Mouse (Mus musculus) heart, embryonic 13.5 days (tissue): ENCODE data around the gene Ppp1r12b. TPM values are rescaled to one million over a fixed set of nuclear protein-coding genes. Genes with fewer than 3 reads are reported as not detected.

Source experiments
- ATAC-seq: fragments of 200-750 bp; cut with Nextera tagmentation; 2 replicates; pipeline ENCODE4 v1.8.0; 2017; ENCODE audit warnings: moderate TSS enrichment; ENCODE audit not compliant: insufficient number of reproducible peaks, low FRiP score, low TSS enrichment; ENCODE audit errors: extremely low read depth
- H3K27ac ChIP-seq: fragments of 300-500 bp; sonication (generic); replicated peaks from 2 replicates; pipeline ENCODE4 v1.5.1; 2015; ENCODE audit warnings: moderate library complexity, mild to moderate bottlenecking, inconsistent platforms
- H3K27me3 ChIP-seq: fragments of 300-500 bp; sonication (generic); replicated peaks from 2 replicates; pipeline ENCODE4 v1.6.1; 2015; ENCODE audit warnings: mild to moderate bottlenecking, inconsistent platforms
- H3K36me3 ChIP-seq: fragments of 300-500 bp; sonication (generic); 2 replicates; pipeline ENCODE4 v1.6.1; 2015; ENCODE audit warnings: mild to moderate bottlenecking, inconsistent platforms
- H3K4me1 ChIP-seq: fragments of 300-500 bp; sonication (generic); 2 replicates; pipeline ENCODE4 v1.6.1; 2015; ENCODE audit warnings: inconsistent platforms
- H3K4me2 ChIP-seq: fragments of 300-500 bp; sonication (generic); 2 replicates; pipeline ENCODE4 v1.6.1; 2015; ENCODE audit warnings: inconsistent platforms, mild to moderate bottlenecking, moderate library complexity
- H3K4me3 ChIP-seq: fragments of 300-500 bp; sonication (generic); 2 replicates; pipeline ENCODE4 v1.5.1; 2015; ENCODE audit warnings: moderate library complexity, mild to moderate bottlenecking, inconsistent platforms
- H3K9ac ChIP-seq: fragments of 300-500 bp; sonication (generic); 2 replicates; pipeline ENCODE4 v1.6.1; 2015; ENCODE audit warnings: inconsistent platforms, mild to moderate bottlenecking, moderate library complexity
- H3K9me3 ChIP-seq: fragments of 300-500 bp; sonication (generic); 2 replicates; pipeline ENCODE4 v1.6.1; 2016; ENCODE audit warnings: inconsistent platforms
- WGBS: fragments of 180-500 bp; shearing (Covaris S2); methylation state at CpG from one replicate; pipeline ENCODE4 v1.1.7; 2015; ENCODE audit warnings: mixed read lengths; 5-methylcytosine and 5-hydroxymethylcytosine counted together
- polyA plus RNA-seq: library from polyadenylated mRNA; unstranded; fragments of >200 nt; fragmentation: Nextera tagmentation; extraction: Ambion mirVana; gene quantifications from 2 replicates; pipeline ENCODE4 v1.2.1, GENCODE M21; 2015

Gene Ppp1r12b
- polyA plus RNA-seq, 1 experiment from 2014 or later: 20.3 TPM

- H3K4me3 ChIP-seq: no peak overlapping the region
- peaks cover 33% of the 10 kb centered on the region for H3K4me1 ChIP-seq
- no peaks in the 10 kb centered on the region for H3K27me3 ChIP-seq
- peak overlapping the region; percentile 28; the same call in 1 of the 2 replicates for H3K9ac ChIP-seq
- H3K9me3 ChIP-seq: no peaks in the 10 kb centered on the region
- H3K36me3 ChIP-seq: peaks cover 68% of the 10 kb centered on the region
- no peak overlapping the region for H3K4me2 ChIP-seq
- no peak for ATAC-seq
- 74% methylated on average over 6 of the region's 6 CpGs for WGBS
- no peak overlapping the region for H3K27ac ChIP-seq
Measured at GRCm38 (mm10) chr1:134759133-134759532, 196.6 kb downstream of the Ppp1r12b start.

GRCm38 (mm10) chr1:134757230-134757629 is 198.5 kb downstream of the Ppp1r12b start:
- no peak for ATAC-seq
- Histone ChIP-seq H3K4me3 (no peak overlapping the region), H3K4me1 (peaks cover 49% of the 10 kb centered on the region), H3K36me3 (peaks cover 53% of the 10 kb centered on the region), H3K9me3 (no peaks in the 10 kb centered on the region), H3K27ac (no peak overlapping the region), H3K4me2 (no peak overlapping the region), H3K27me3 (no peaks in the 10 kb centered on the region), H3K9ac (no peak overlapping the region)
- 77% methylated on average over 3 of the region's 3 CpGs for WGBS

GRCm38 (mm10) chr1:134756190-134756873 is 199.4 kb downstream of the Ppp1r12b start:
- Histone ChIP-seq H3K27ac (no peak overlapping the region), H3K4me1 (peaks cover 58% of the 10 kb centered on the region), H3K9me3 (no peaks in the 10 kb centered on the region), H3K9ac (peak overlapping the region; percentile 33; the same call in 1 of the 2 replicates), H3K27me3 (no peaks in the 10 kb centered on the region), H3K4me3 (no peak overlapping the region), H3K36me3 (peaks cover 45% of the 10 kb centered on the region), H3K4me2 (no peak overlapping the region)
- 71% methylated on average over 10 of the region's 10 CpGs for WGBS
- no peak for ATAC-seq

- Histone ChIP-seq H3K4me3 (no peak overlapping the region), H3K4me1 (peaks cover 63% of the 10 kb centered on the region), H3K36me3 (peaks cover 39% of the 10 kb centered on the region), H3K9ac (no peak overlapping the region), H3K9me3 (no peaks in the 10 kb centered on the region), H3K27ac (0 out of 2 replicates have a peak overlapping the region, but pooled peaks have one; percentile 39), H3K4me2 (no peak overlapping the region), H3K27me3 (no peaks in the 10 kb centered on the region)
- no peak for ATAC-seq
- WGBS: 59% methylated on average over 13 of the region's 13 CpGs
Measured at GRCm38 (mm10) chr1:134755548-134756189, 200.1 kb downstream of the Ppp1r12b start.

- H3K4me3 ChIP-seq: no peak overlapping the region
- no peaks in the 10 kb centered on the region for H3K27me3 ChIP-seq
- H3K4me2 ChIP-seq: no peak overlapping the region
- H3K36me3 ChIP-seq: peaks cover 30% of the 10 kb centered on the region
- H3K9me3 ChIP-seq: no peaks in the 10 kb centered on the region
- H3K4me1 ChIP-seq: peaks cover 71% of the 10 kb centered on the region
- H3K27ac ChIP-seq: peak overlapping the region; percentile 39; the same call in 1 of the 2 replicates
- WGBS: 75% methylated on average over 10 of the region's 10 CpGs
- no peak overlapping the region for H3K9ac ChIP-seq
- ATAC-seq: no peak
Measured at GRCm38 (mm10) chr1:134754818-134755217, 200.9 kb downstream of the Ppp1r12b start.

- H3K4me2 ChIP-seq: peak overlapping the region; percentile 21
- ATAC-seq: peak; percentile 40; the same call in 1 of the 2 replicates
- peak overlapping the region; percentile 85 for H3K27ac ChIP-seq
- WGBS: 46% methylated on average over 13 of the region's 13 CpGs
- peaks cover 80% of the 10 kb centered on the region for H3K4me1 ChIP-seq
- H3K27me3 ChIP-seq: no peaks in the 10 kb centered on the region
- peaks cover 22% of the 10 kb centered on the region for H3K36me3 ChIP-seq
- H3K9ac ChIP-seq: peak overlapping the region; percentile 69
- H3K9me3 ChIP-seq: no peaks in the 10 kb centered on the region
- no peak overlapping the region for H3K4me3 ChIP-seq
Measured at GRCm38 (mm10) chr1:134753751-134754630, 201.8 kb downstream of the Ppp1r12b start.

GRCm38 (mm10) chr1:134752447-134752846 is 203.3 kb downstream of the Ppp1r12b start:
- Histone ChIP-seq H3K36me3 (peaks cover 14% of the 10 kb centered on the region), H3K27ac (peak overlapping the region; percentile 8; the same call in 1 of the 2 replicates), H3K9me3 (no peaks in the 10 kb centered on the region), H3K4me2 (no peak overlapping the region), H3K4me1 (peaks cover 89% of the 10 kb centered on the region), H3K9ac (0 out of 2 replicates have a peak overlapping the region, but pooled peaks have one; percentile 29), H3K27me3 (no peaks in the 10 kb centered on the region), H3K4me3 (no peak overlapping the region)
- WGBS: 82% methylated on average over 5 of the region's 5 CpGs
- no peak for ATAC-seq

- Histone ChIP-seq H3K27me3 (no peaks in the 10 kb centered on the region), H3K4me1 (peaks cover 77% of the 10 kb centered on the region), H3K4me3 (no peak overlapping the region), H3K9ac (0 out of 2 replicates have a peak overlapping the region, but pooled peaks have one; percentile 3), H3K27ac (peak overlapping the region; percentile 62), H3K9me3 (no peaks in the 10 kb centered on the region), H3K4me2 (peak overlapping the region; percentile 17; the same call in 1 of the 2 replicates), H3K36me3 (peaks cover 3% of the 10 kb centered on the region)
- ATAC-seq: no peak
- WGBS: 41% methylated on average over 7 of the region's 7 CpGs
Measured at GRCm38 (mm10) chr1:134749889-134750288, 205.9 kb downstream of the Ppp1r12b start.

GRCm38 (mm10) chr1:134747236-134748174 is 208.2 kb downstream of the Ppp1r12b start:
- 19% methylated on average over 23 of the region's 23 CpGs for WGBS
- no peaks in the 10 kb centered on the region for H3K36me3 ChIP-seq

GRCm38 (mm10) chr1:134745648-134746047 is 210.1 kb downstream of the Ppp1r12b start:
- no peak for ATAC-seq
- Histone ChIP-seq H3K9me3 (no peaks in the 10 kb centered on the region), H3K4me2 (no peak overlapping the region; the same call in 1 of the 2 replicates), H3K36me3 (no peaks in the 10 kb centered on the region), H3K27ac (no peak overlapping the region), H3K9ac (no peak overlapping the region), H3K4me1 (peaks cover 45% of the 10 kb centered on the region), H3K4me3 (no peak overlapping the region), H3K27me3 (no peaks in the 10 kb centered on the region)
- 56% methylated on average over 5 of the region's 6 CpGs for WGBS

More at GRCm38 (mm10) chr1:134747236-134748174, 208.2 kb downstream of the Ppp1r12b start:
- Histone ChIP-seq H3K4me1 (peaks cover 53% of the 10 kb centered on the region), H3K4me3 (peak overlapping the region; percentile 23), H3K4me2 (peak overlapping the region; percentile 53), H3K27me3 (no peaks in the 10 kb centered on the region), H3K9me3 (no peaks in the 10 kb centered on the region), H3K9ac (no peak overlapping the region), H3K27ac (no peak overlapping the region)
- no peak for ATAC-seq
